Mouse (Mus musculus): Measurements from ENCODE around the gene 9830107B12Rik. TPM values are rescaled to one million over a fixed set of nuclear protein-coding genes. Genes with fewer than 3 reads are reported as not detected.
"Not testable (repeated sequence)": the region's sequence is repeated elsewhere in the genome, so short reads cannot be mapped to it uniquely, and the experiment has no call there.

Gene 9830107B12Rik
- polyA plus RNA-seq (2016; fragmentation: Nextera tagmentation; extraction: Ambion mirVana): not detected in 2 replicates

DNA sequence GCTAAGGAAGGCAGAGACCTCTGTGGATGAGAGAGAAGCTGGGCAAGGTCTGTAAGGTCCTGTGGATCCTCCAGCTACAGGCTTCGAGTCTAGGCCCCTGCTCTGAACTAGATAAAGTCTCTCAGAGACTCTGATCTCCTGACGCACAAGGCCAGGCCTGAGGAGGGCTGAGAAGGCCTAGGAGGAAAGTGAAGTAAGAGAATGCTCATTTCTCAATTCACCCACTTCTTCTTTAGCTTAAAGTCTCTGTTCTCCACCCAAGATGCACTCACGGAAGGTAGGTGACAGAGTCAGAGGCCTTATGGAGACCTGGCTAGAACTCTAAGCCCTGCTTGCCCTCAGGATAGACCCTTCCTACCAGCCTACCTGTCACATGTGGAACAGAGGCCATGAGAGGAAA is at the start of gene 9830107B12Rik:
Gene 9830107B12Rik, minus strand, starts transcription at position 149 of the 400 bp plus-strand sequence.
- H3K9me3 ChIP-seq: no peaks in the 10 kb centered on the region
- H3K27ac ChIP-seq: no peak within 1 kb of the TSS
- H3K27me3 ChIP-seq: no peaks in the 10 kb centered on the region
- H3K4me1 ChIP-seq (replicated peaks): no peaks in the 10 kb centered on the region
- 72% methylated on average over 3 of the region's 3 CpGs for WGBS
- H3K9ac ChIP-seq (replicated peaks): no peak within 1 kb of the TSS
- H3K36me3 ChIP-seq: no peaks in the 10 kb centered on the region
- no peak within 1 kb of the TSS for H3K4me2 ChIP-seq
- no peak within 1 kb of the TSS for H3K4me3 ChIP-seq (replicated peaks)
- ATAC-seq (ENCODE audit: insufficient number of reproducible peaks, insufficient read depth, low FRiP score, low TSS enrichment, low read depth): no peak

DNA sequence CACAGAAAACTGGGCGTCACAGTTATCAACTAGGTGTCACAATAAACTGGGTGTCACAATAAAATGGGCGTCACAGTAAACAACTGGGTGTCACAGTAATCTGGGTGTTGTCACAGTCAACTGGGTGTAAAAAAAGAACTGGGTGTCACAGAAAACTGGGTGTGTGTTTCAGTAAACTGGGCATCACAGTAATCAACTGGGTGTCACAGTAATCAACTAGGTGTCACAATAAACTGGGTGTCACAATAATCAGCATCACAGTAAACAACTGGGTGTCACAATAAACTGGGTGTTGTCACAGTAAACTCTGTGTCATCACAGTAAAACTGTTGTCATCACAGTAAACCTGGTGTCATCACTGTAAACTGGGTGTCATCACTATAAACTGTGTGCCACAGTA is 46.3 kb upstream of the 9830107B12Rik start:
- ATAC-seq (ENCODE audit: insufficient number of reproducible peaks, insufficient read depth, low FRiP score, low TSS enrichment, low read depth): no peak
- WGBS: 74% methylated on average over 2 of the region's 2 CpGs

DNA sequence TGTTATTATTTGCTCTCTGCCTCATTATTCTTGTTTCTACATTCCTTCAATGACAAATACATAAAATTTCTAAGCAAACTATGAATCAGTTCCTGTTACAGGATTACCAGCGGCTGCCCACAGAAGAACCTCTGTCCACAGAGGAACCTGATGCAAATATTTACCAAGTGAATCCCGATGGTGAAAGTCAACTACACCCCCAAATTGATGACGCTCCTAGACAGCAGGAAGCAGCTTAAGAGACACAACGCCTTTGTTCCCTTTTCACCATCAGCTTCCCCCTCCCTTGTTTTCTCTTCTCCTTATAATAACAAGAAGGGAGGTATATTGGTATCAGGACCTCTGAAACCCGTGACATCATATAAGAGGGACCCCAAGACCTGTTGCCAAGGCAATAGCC is 39.2 kb upstream of the 9830107B12Rik start:
- no peaks in the 10 kb centered on the region for H3K36me3 ChIP-seq
- H3K9me3 ChIP-seq: no peaks in the 10 kb centered on the region
- no peak overlapping the region for H3K9ac ChIP-seq (replicated peaks)
- no peak for ATAC-seq (ENCODE audit: insufficient number of reproducible peaks, insufficient read depth, low FRiP score, low TSS enrichment, low read depth)
- no peak overlapping the region for H3K27ac ChIP-seq
- no peaks in the 10 kb centered on the region for H3K27me3 ChIP-seq
- H3K4me1 ChIP-seq (replicated peaks): no peaks in the 10 kb centered on the region
- no peak overlapping the region for H3K4me2 ChIP-seq
- H3K4me3 ChIP-seq (replicated peaks): no peak overlapping the region
- 79% methylated on average over 5 of the region's 5 CpGs for WGBS

More for the DNA sequence above, 46.3 kb upstream of the 9830107B12Rik start:
- H3K27ac ChIP-seq: no peak overlapping the region
- no peaks in the 10 kb centered on the region for H3K4me1 ChIP-seq (replicated peaks)
- H3K36me3 ChIP-seq: no peaks in the 10 kb centered on the region
- no peak overlapping the region for H3K4me3 ChIP-seq (replicated peaks)
- H3K9ac ChIP-seq (replicated peaks): no peak overlapping the region
- H3K27me3 ChIP-seq: no peaks in the 10 kb centered on the region
- H3K4me2 ChIP-seq: no peak overlapping the region
- no peaks in the 10 kb centered on the region for H3K9me3 ChIP-seq

- WGBS: 78% methylated on average over 2 of the region's 2 CpGs
- not testable (repeated sequence) for H3K9me3 ChIP-seq; H3K36me3 ChIP-seq; ATAC-seq (ENCODE audit: insufficient number of reproducible peaks, insufficient read depth, low FRiP score, low TSS enrichment, low read depth); H3K27me3 ChIP-seq; H3K4me2 ChIP-seq; H3K4me3 ChIP-seq (replicated peaks); H3K4me1 ChIP-seq (replicated peaks); H3K27ac ChIP-seq; H3K9ac ChIP-seq (replicated peaks)
Measured at GRCm38 (mm10) chr17:48167103-48167502, 21.0 kb upstream of the 9830107B12Rik start, which contains the start of gene A530064D06Rik. A530064D06Rik (minus strand) TSS chr17:48167275.

- 56% methylated on average over 1 of the region's 1 CpGs for WGBS
Measured at GRCm38 (mm10) chr17:48157382-48158076, 11.5 kb upstream of the 9830107B12Rik start.

GRCm38 (mm10) chr17:48132810-48133209 is 13.3 kb downstream of the 9830107B12Rik start:
- Histone ChIP-seq H3K27me3 (no peaks in the 10 kb centered on the region), H3K9me3 (no peaks in the 10 kb centered on the region), H3K36me3 (no peaks in the 10 kb centered on the region), H3K9ac (replicated peaks) (no peak overlapping the region), H3K4me3 (replicated peaks) (no peak overlapping the region), H3K27ac (no peak overlapping the region), H3K4me1 (replicated peaks) (no peaks in the 10 kb centered on the region), H3K4me2 (no peak overlapping the region)
- no peak for ATAC-seq (ENCODE audit: insufficient number of reproducible peaks, insufficient read depth, low FRiP score, low TSS enrichment, low read depth)
- 87% methylated on average over 2 of the region's 2 CpGs for WGBS

More at GRCm38 (mm10) chr17:48157382-48158076, 11.5 kb upstream of the 9830107B12Rik start:
- Histone ChIP-seq H3K9me3 (peaks cover 12% of the 10 kb centered on the region), H3K36me3 (no peaks in the 10 kb centered on the region), H3K4me1 (replicated peaks) (no peaks in the 10 kb centered on the region), H3K27ac (no peak overlapping the region), H3K9ac (replicated peaks) (no peak overlapping the region), H3K4me2 (no peak overlapping the region), H3K27me3 (no peaks in the 10 kb centered on the region), H3K4me3 (replicated peaks) (no peak overlapping the region)
- no peak for ATAC-seq (ENCODE audit: insufficient number of reproducible peaks, insufficient read depth, low FRiP score, low TSS enrichment, low read depth)

DNA sequence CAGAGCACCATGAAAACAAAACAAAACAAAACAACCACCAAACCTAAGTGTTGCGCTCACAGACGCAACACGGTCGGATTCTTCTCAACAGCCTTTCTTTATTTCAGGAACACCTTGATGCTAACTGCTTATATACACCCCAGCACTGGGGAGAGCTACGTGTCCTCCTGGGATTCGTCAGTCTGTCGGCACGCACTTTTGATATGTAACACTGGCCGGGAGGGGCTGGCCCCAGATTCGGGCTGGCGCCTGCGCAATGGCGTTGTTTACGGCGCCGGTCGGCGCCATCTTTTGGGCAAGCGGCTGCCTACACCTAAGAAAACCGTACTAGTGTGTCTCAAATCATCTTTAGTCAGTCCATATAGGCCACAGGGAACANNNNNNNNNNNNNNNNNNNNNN is 25.6 kb downstream of the 9830107B12Rik start:
- Histone ChIP-seq H3K4me2 (no peak overlapping the region), H3K9me3 (no peaks in the 10 kb centered on the region), H3K27me3 (0 out of 2 replicates have a peak, but pooled peaks cover 5% of the 10 kb centered on the region), H3K4me3 (replicated peaks) (no peak overlapping the region), H3K9ac (replicated peaks) (no peak overlapping the region), H3K27ac (no peak overlapping the region), H3K36me3 (no peaks in the 10 kb centered on the region), H3K4me1 (replicated peaks) (no peaks in the 10 kb centered on the region)
- ATAC-seq (ENCODE audit: insufficient number of reproducible peaks, insufficient read depth, low FRiP score, low TSS enrichment, low read depth): no peak
- 90% methylated on average over 20 of the region's 20 CpGs for WGBS

GRCm38 (mm10) chr17:48119656-48120055 is 26.4 kb downstream of the 9830107B12Rik start:
- Histone ChIP-seq H3K36me3 (no peaks in the 10 kb centered on the region), H3K4me3 (replicated peaks) (no peak overlapping the region), H3K9me3 (no peaks in the 10 kb centered on the region), H3K27me3 (0 out of 2 replicates have a peak, but pooled peaks cover 5% of the 10 kb centered on the region), H3K4me1 (replicated peaks) (no peaks in the 10 kb centered on the region), H3K4me2 (no peak overlapping the region), H3K27ac (no peak overlapping the region), H3K9ac (replicated peaks) (no peak overlapping the region)
- ATAC-seq (ENCODE audit: insufficient number of reproducible peaks, insufficient read depth, low FRiP score, low TSS enrichment, low read depth): peak; percentile 31; the same call in 1 of the 2 replicates
- 27% methylated on average over 3 of the region's 3 CpGs for WGBS

DNA sequence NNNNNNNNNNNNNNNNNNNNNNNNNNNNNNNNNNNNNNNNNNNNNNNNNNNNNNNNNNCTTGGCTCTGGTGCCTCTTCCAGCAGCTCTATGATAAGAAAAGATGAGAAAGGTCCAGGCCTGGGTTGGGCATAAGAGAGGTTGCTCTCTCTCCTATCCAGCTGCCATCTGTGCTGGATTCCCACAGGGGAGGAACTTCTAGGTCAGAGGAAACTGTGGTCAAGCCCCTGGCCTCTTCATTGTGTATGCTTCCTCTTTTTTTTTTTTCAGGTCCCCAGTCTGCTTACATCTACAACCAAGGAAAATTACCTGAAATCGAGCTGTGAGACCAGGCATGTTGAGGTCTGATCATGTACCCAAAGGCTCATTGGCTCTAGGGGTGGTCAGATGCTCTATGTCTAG is 27.5 kb downstream of the 9830107B12Rik start:
- no peak overlapping the region for H3K27ac ChIP-seq
- H3K4me1 ChIP-seq (replicated peaks): no peaks in the 10 kb centered on the region
- WGBS: 72% methylated on average over 1 of the region's 1 CpGs
- ATAC-seq (ENCODE audit: insufficient number of reproducible peaks, insufficient read depth, low FRiP score, low TSS enrichment, low read depth): no peak
- H3K36me3 ChIP-seq: no peaks in the 10 kb centered on the region
- H3K27me3 ChIP-seq: 0 out of 2 replicates have a peak, but pooled peaks cover 5% of the 10 kb centered on the region
- H3K9ac ChIP-seq (replicated peaks): no peak overlapping the region
- H3K9me3 ChIP-seq: peaks cover 5% of the 10 kb centered on the region; the same call in 1 of the 2 replicates
- H3K4me3 ChIP-seq (replicated peaks): no peak overlapping the region
- no peak overlapping the region for H3K4me2 ChIP-seq

DNA sequence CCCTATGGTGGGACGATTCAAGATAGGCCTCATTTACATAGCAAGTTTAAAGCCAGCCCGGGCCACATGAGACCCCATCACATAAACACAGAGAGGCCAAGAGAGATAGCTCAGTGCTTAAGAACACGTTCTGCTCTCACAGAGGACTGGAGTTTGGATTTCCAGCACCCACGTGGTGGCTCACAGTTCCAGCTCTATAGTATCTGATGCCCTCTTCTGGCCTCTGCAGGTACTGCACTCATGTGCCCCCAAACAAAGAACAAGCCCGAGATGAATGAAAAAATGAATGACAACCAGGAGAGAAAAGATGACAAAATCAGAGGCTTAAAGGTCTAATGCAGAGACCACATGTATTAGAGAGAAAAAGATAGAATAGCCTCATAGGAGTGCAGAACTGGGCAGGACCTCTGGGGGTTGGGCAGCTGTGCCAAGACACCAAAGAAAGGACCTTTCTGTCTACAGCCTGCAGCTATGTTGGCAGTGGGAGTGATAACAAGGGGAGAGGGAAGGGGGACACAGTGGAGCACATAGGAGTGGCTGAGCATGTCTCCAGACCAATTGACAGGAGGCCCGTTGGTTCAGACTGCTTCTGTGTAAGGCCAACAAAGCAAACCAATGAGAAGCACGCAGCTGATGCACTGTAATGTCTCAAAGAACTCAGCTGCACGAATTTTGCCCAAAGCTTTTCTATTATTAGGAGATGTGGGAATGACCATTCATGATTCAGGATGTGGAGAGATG is 35.4 kb downstream of the 9830107B12Rik start:
- WGBS: 54% methylated on average over 8 of the region's 8 CpGs
- Histone ChIP-seq H3K36me3 (no peaks in the 10 kb centered on the region), H3K4me2 (no peak overlapping the region), H3K9me3 (peaks cover 8% of the 10 kb centered on the region; the same call in 1 of the 2 replicates), H3K27ac (no peak overlapping the region), H3K4me3 (replicated peaks) (no peak overlapping the region), H3K4me1 (replicated peaks) (no peaks in the 10 kb centered on the region), H3K9ac (replicated peaks) (no peak overlapping the region), H3K27me3 (no peaks in the 10 kb centered on the region)
- no peak for ATAC-seq (ENCODE audit: insufficient number of reproducible peaks, insufficient read depth, low FRiP score, low TSS enrichment, low read depth)

DNA sequence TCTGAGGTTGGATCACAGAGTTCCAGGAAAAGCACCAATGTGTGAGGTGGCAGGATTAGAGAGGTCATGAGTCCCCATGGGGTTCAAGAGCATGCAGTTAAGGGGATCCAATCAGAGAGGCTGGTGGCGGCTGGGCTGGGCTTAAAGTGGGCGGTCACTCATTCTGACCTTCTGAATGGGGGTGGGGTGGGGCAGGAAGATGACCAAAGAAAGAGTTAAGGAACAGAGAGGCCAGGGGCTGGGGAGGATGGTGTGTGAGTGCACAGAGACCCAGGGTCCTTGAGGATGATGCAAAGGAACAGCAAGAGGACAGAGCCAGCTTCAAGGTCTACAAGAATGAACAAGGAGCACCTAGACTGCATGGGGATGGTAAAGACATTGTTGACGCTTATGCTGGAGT is 37.5 kb downstream of the 9830107B12Rik start:
- Histone ChIP-seq H3K9me3 (peaks cover 2% of the 10 kb centered on the region; the same call in 1 of the 2 replicates), H3K27ac (no peak overlapping the region), H3K27me3 (no peaks in the 10 kb centered on the region), H3K36me3 (no peaks in the 10 kb centered on the region), H3K4me3 (replicated peaks) (no peak overlapping the region), H3K4me2 (no peak overlapping the region), H3K4me1 (replicated peaks) (no peaks in the 10 kb centered on the region), H3K9ac (replicated peaks) (no peak overlapping the region)
- no peak for ATAC-seq (ENCODE audit: insufficient number of reproducible peaks, insufficient read depth, low FRiP score, low TSS enrichment, low read depth)
- 76% methylated on average over 3 of the region's 3 CpGs for WGBS
